Mouse (Mus musculus) embryonic fibroblast, embryonic 13.5 days (primary cell): ENCODE results near the gene Plekhg5.

Source experiments
- CTCF ChIP-seq: IDR thresholded peaks from 2 replicates; pipeline ENCODE4 v1.5.1; 2011; ENCODE audit warnings: mild to moderate bottlenecking, control low read depth, low read length, moderate library complexity, borderline replicate concordance; ENCODE audit not compliant: insufficient read depth
- POLR2A ChIP-seq: IDR thresholded peaks from 2 replicates; pipeline ENCODE4 v1.6.1; 2011; ENCODE audit warnings: low read depth, mild to moderate bottlenecking, control low read depth, low read length, moderate library complexity

GRCm38 (mm10) chr4:152126026-152126920 is 54.0 kb downstream of the Plekhg5 start:
- TF ChIP-seq CTCF = no peak
- no peak for TF ChIP-seq POLR2A
